Mouse (Mus musculus) stomach, postnatal 0 days (tissue): ENCODE measurements at regions not wholly inside any gene's neighbourhood (a gene's known extent, or its start where the extent isn't known, plus 50 kb on each side); places are given as distances from the start of the nearest gene placed in this dataset.

Experiments
- CTCF ChIP-seq: IDR thresholded peaks from 2 replicates; pipeline ENCODE4 v1.5.1; 2016; ENCODE audit warnings: antibody characterized with exemption, low read depth, mild to moderate bottlenecking, moderate library complexity
- EP300 ChIP-seq: optimal IDR thresholded peaks from 2 replicates; pipeline ENCODE3; 2016; ENCODE audit warnings: antibody characterized with exemption

DNA sequence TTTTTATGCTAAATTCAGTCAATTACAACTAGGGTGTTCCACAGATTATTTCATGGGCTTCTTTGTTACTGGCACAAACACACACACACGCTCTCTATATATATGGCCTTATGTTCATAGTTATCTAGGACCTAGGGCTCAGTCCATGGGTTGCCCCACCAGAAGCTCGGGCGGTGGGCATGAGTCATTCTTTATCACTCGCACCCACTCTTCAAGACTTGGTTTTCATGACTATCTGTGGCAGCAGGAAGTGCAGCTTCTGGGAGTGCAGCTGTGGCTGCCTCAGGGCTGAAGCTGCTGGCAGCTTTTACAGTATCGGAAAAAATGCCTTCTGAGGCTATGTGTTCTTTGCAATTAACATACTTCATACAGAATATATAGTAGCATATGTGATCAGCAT is 198.7 kb downstream of the Ipo11 start:
- TF ChIP-seq CTCF: no peak
- TF ChIP-seq EP300: no peak
